Mouse (Mus musculus) small intestine, adult 2 months (tissue): ENCODE results near the gene Olfr665.

ENCODE experiments used
- CTCF ChIP-seq: fragments of 200-500 bp; IDR thresholded peaks from 2 replicates; pipeline ENCODE4 v1.5.1; 2012; ENCODE audit warnings: low read depth, mild to moderate bottlenecking, control low read depth, inconsistent platforms, low read length, moderate library complexity, mixed read lengths; ENCODE audit not compliant: insufficient replicate concordance, insufficient read length; ENCODE audit errors: extremely low read depth
- POLR2A ChIP-seq: fragments of 200-500 bp; IDR thresholded peaks from 2 replicates; pipeline ENCODE4 v1.6.1; 2012; ENCODE audit warnings: low read depth, mild to moderate bottlenecking, control low read depth, inconsistent platforms, low read length, moderate library complexity

GRCm38 (mm10) chr7:104895852-104896251 is 18.0 kb downstream of the Olfr665 start, which contains the start of gene Olfr666:
- TF ChIP-seq POLR2A (no peak), CTCF (no peak)
